Mouse (Mus musculus): ENCODE measurements at regions not wholly inside any gene's neighbourhood (a gene's known extent, or its start where the extent isn't known, plus 50 kb on each side); places are given as distances from the start of the nearest gene placed in this dataset.

GRCm38 (mm10) chr1:92313001-92313597 lies 117.6 kb upstream of the Hdac4 start:
- Histone ChIP-seq H3K9ac (no peak overlapping the region), H3K27me3 (peaks cover 3% of the 10 kb centered on the region; the same call in 1 of the 2 replicates), H3K4me3 (no peak overlapping the region), H3K36me3 (no peaks in the 10 kb centered on the region), H3K9me3 (replicated peaks) (no peaks in the 10 kb centered on the region; the same call in 1 of the 2 replicates), H3K4me1 (replicated peaks) (peaks cover 13% of the 10 kb centered on the region), H3K4me2 (no peak overlapping the region), H3K27ac (no peak overlapping the region)
- no peak for ATAC-seq (replicated peaks; ENCODE audit: insufficient number of reproducible peaks, insufficient read depth, low FRiP score, low read depth)
- WGBS, result 85% methylated on average over 16 of the region's 16 CpGs

- ATAC-seq (replicated peaks; ENCODE audit: insufficient number of reproducible peaks, insufficient read depth, low FRiP score, low read depth), result no peak
- Histone ChIP-seq H3K9me3 (replicated peaks) (no peaks in the 10 kb centered on the region; the same call in 1 of the 2 replicates), H3K27ac (no peak overlapping the region), H3K4me3 (no peak overlapping the region), H3K9ac (no peak overlapping the region), H3K27me3 (no peaks in the 10 kb centered on the region), H3K4me2 (no peak overlapping the region), H3K36me3 (no peaks in the 10 kb centered on the region), H3K4me1 (replicated peaks) (no peaks in the 10 kb centered on the region)
- WGBS, result 81% methylated on average over 2 of the region's 2 CpGs
These were observed 114.4 kb upstream of the Hdac4 start for GRCm38 (mm10) chr1:92309883-92310282.

DNA sequence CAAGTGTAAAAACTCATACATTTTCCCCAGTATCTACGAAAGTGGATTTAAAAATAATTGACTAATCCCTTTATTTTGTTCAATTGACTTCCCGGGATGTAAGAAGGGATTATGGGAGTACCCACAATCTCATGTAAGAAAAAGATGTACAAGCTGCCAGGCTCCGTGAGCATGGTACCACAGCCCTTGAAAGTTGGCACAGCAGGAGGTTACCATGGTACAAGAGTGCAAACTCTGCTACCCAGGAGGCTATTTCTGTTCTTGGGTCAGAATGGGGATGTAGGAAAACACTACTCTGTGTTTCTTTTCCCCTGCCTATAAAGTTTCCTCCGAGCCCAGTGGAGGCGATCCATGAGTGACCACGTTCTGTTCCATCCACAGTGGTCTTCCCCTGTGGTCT lies 113.9 kb upstream of the Hdac4 start:
- Histone ChIP-seq H3K27ac (no peak overlapping the region), H3K9me3 (replicated peaks) (no peaks in the 10 kb centered on the region; the same call in 1 of the 2 replicates), H3K4me2 (no peak overlapping the region), H3K4me3 (no peak overlapping the region), H3K4me1 (replicated peaks) (no peaks in the 10 kb centered on the region), H3K36me3 (no peaks in the 10 kb centered on the region), H3K9ac (no peak overlapping the region), H3K27me3 (no peaks in the 10 kb centered on the region)
- WGBS, result 82% methylated on average over 6 of the region's 6 CpGs
- ATAC-seq (replicated peaks; ENCODE audit: insufficient number of reproducible peaks, insufficient read depth, low FRiP score, low read depth), result no peak

DNA sequence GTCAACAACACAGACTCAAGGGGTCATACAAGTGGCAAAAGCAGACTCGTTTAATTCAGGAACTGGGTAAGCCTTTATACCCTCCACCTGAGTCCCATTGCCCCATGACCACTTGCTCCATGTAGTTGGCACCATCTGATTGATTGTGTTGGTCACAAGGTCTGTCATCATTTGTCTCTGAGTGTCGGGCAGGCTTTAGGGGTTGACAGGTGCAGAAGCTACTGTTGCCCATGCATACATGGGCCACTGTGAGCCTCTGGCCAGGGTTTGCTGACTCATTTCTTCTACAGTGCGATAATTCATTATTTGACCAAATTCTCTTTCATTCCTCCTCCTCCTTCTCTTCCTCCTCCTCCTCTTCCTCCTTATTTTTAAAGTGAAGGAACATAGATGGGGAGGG lies 113.0 kb upstream of the Hdac4 start:
- WGBS, result 88% methylated on average over 3 of the region's 3 CpGs
- no peak for ATAC-seq (replicated peaks; ENCODE audit: insufficient number of reproducible peaks, insufficient read depth, low FRiP score, low read depth)
- no peaks in the 10 kb centered on the region; the same call in 1 of the 2 replicates for H3K9me3 ChIP-seq (replicated peaks)

GRCm38 (mm10) chr1:92306042-92306441 lies 110.5 kb upstream of the Hdac4 start:
- Histone ChIP-seq H3K4me2 (no peak overlapping the region), H3K27ac (no peak overlapping the region), H3K36me3 (no peaks in the 10 kb centered on the region), H3K4me3 (no peak overlapping the region), H3K9ac (no peak overlapping the region), H3K27me3 (no peaks in the 10 kb centered on the region), H3K9me3 (replicated peaks) (no peaks in the 10 kb centered on the region; the same call in 1 of the 2 replicates), H3K4me1 (replicated peaks) (no peaks in the 10 kb centered on the region)
- WGBS, result 82% methylated on average over 4 of the region's 4 CpGs
- no peak for ATAC-seq (replicated peaks; ENCODE audit: insufficient number of reproducible peaks, insufficient read depth, low FRiP score, low read depth)

More for the DNA sequence above, 113.0 kb upstream of the Hdac4 start:
- Histone ChIP-seq H3K27ac (no peak overlapping the region), H3K4me1 (replicated peaks) (no peaks in the 10 kb centered on the region), H3K9ac (no peak overlapping the region), H3K27me3 (no peaks in the 10 kb centered on the region), H3K4me2 (no peak overlapping the region), H3K4me3 (no peak overlapping the region), H3K36me3 (no peaks in the 10 kb centered on the region)

GRCm38 (mm10) chr1:92299041-92299440 lies 103.5 kb upstream of the Hdac4 start:
- H3K9me3 ChIP-seq (replicated peaks), result no peaks in the 10 kb centered on the region
- no peaks in the 10 kb centered on the region for H3K36me3 ChIP-seq
- H3K27me3 ChIP-seq, result no peaks in the 10 kb centered on the region
- no peaks in the 10 kb centered on the region for H3K4me1 ChIP-seq (replicated peaks)
- H3K4me3 ChIP-seq, result no peak overlapping the region
- H3K4me2 ChIP-seq, result no peak overlapping the region
- no peak overlapping the region for H3K27ac ChIP-seq
- 66% methylated on average over 7 of the region's 7 CpGs for WGBS
- ATAC-seq (replicated peaks; ENCODE audit: insufficient number of reproducible peaks, insufficient read depth, low FRiP score, low read depth), result no peak
- no peak overlapping the region for H3K9ac ChIP-seq

GRCm38 (mm10) chr1:92292681-92293380 lies 97.3 kb upstream of the Hdac4 start:
- WGBS, result 82% methylated on average over 7 of the region's 7 CpGs
- H3K4me2 ChIP-seq, result no peak overlapping the region

GRCm38 (mm10) chr1:92286966-92287342 lies 91.5 kb upstream of the Hdac4 start:
- 88% methylated on average over 1 of the region's 1 CpGs for WGBS
- Histone ChIP-seq H3K4me3 (no peak overlapping the region), H3K27ac (no peak overlapping the region)

More at GRCm38 (mm10) chr1:92292681-92293380, 97.3 kb upstream of the Hdac4 start:
- no peaks in the 10 kb centered on the region for H3K9me3 ChIP-seq (replicated peaks)
- no peak overlapping the region for H3K9ac ChIP-seq
- H3K27ac ChIP-seq, result no peak overlapping the region
- ATAC-seq (replicated peaks; ENCODE audit: insufficient number of reproducible peaks, insufficient read depth, low FRiP score, low read depth), result no peak
- 0 out of 2 replicates have a peak, but pooled peaks cover 2% of the 10 kb centered on the region for H3K4me1 ChIP-seq (replicated peaks)
- H3K27me3 ChIP-seq, result no peaks in the 10 kb centered on the region
- no peak overlapping the region for H3K4me3 ChIP-seq
- no peaks in the 10 kb centered on the region for H3K36me3 ChIP-seq

DNA sequence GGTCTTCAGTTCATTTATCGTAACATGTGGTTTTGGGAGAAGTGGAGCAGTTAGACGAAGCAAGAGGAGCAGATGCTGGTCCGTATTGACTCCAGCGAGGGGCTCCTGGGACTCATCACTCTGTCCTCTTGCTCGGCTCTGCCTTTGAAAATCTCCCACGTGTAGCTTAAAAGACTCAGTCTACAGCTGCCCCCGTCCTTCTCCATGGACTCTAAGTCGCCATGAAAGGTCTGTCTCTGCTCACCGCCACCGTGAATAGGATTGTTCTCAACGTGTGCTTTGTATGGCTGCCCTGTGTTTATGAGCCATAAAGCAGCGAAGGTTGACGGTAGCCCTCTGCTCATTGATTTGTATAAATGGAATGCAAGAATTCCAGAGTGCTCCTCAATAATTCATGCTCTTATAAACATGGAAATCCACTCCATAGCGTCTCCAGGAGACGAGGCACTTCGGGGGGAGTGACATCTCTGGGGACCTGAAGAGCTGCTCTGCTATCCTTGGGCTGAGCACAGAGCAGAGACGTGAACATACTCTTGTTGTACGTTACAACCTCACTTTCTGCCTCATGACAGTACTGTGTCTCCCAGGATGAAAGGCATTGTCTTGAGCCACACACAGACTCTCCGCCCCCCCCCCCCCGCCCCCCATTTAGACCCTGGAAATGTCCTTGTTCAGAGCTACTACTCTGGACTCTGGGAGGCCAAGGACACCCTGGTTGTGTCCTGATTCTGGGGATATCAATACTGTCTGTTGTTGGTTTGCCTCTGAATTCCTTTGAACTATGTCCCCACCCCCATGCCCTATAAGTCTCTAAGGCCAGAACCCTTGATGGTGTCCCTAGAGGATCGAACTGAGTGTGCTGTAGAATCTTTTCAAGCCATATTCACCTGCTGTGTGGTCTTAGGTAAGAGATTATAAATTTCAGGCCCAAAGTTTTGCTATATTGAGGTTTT lies 90.8 kb upstream of the Hdac4 start:
- no peak overlapping the region for H3K27ac ChIP-seq
- H3K9ac ChIP-seq, result no peak overlapping the region
- H3K4me3 ChIP-seq, result no peak overlapping the region
- H3K4me1 ChIP-seq (replicated peaks), result 0 out of 2 replicates have a peak, but pooled peaks cover 2% of the 10 kb centered on the region
- H3K36me3 ChIP-seq, result no peaks in the 10 kb centered on the region
- 67% methylated on average over 21 of the region's 21 CpGs for WGBS
- H3K9me3 ChIP-seq (replicated peaks), result no peaks in the 10 kb centered on the region
- no peak overlapping the region for H3K4me2 ChIP-seq
- no peaks in the 10 kb centered on the region; the same call in 1 of the 2 replicates for H3K27me3 ChIP-seq
- no peak for ATAC-seq (replicated peaks; ENCODE audit: insufficient number of reproducible peaks, insufficient read depth, low FRiP score, low read depth)

More at GRCm38 (mm10) chr1:92286966-92287342, 91.5 kb upstream of the Hdac4 start:
- Histone ChIP-seq H3K4me2 (no peak overlapping the region), H3K27me3 (no peaks in the 10 kb centered on the region; the same call in 1 of the 2 replicates), H3K9ac (no peak overlapping the region), H3K9me3 (replicated peaks) (no peaks in the 10 kb centered on the region), H3K36me3 (no peaks in the 10 kb centered on the region), H3K4me1 (replicated peaks) (0 out of 2 replicates have a peak, but pooled peaks cover 2% of the 10 kb centered on the region)
- ATAC-seq (replicated peaks; ENCODE audit: insufficient number of reproducible peaks, insufficient read depth, low FRiP score, low read depth), result no peak

- Histone ChIP-seq H3K36me3 (no peaks in the 10 kb centered on the region), H3K9me3 (replicated peaks) (no peaks in the 10 kb centered on the region), H3K27ac (no peak overlapping the region), H3K9ac (no peak overlapping the region), H3K27me3 (no peaks in the 10 kb centered on the region; the same call in 1 of the 2 replicates), H3K4me3 (no peak overlapping the region), H3K4me2 (no peak overlapping the region), H3K4me1 (replicated peaks) (no peaks in the 10 kb centered on the region)
- ATAC-seq (replicated peaks; ENCODE audit: insufficient number of reproducible peaks, insufficient read depth, low FRiP score, low read depth), result no peak
- WGBS, result 65% methylated on average over 4 of the region's 4 CpGs
These were observed 88.7 kb upstream of the Hdac4 start for GRCm38 (mm10) chr1:92284155-92284554.

DNA sequence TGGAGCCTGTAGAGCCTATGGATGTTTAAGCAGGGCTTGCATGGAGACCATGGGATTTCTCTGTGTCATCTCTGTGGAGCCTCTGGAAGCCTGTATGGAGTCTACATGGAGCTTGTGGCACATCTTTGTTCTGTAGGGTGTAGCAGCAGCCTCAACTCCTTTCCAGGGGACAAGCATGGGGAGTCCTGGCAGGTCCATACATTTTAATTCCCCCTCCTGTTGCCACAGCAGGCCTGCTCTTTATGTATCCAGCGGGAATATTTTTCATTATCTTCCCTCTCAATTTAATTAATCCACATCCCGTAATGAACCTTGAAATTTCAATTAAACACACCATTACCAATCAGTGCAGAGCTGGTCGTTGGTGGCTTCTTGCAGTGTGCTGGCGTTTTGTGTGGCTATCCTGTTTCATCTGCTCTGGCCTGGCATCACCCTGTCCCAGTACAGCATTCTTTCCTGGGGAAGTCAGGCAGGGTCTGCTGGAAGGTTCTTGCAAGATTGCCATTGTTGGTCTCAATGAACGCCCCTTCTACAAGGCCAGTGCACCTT lies 81.8 kb upstream of the Hdac4 start:
- Histone ChIP-seq H3K4me3 (no peak overlapping the region), H3K36me3 (no peaks in the 10 kb centered on the region), H3K4me1 (replicated peaks) (no peaks in the 10 kb centered on the region), H3K9ac (no peak overlapping the region), H3K27ac (no peak overlapping the region), H3K9me3 (replicated peaks) (no peaks in the 10 kb centered on the region), H3K27me3 (no peaks in the 10 kb centered on the region), H3K4me2 (no peak overlapping the region)
- ATAC-seq (replicated peaks; ENCODE audit: insufficient number of reproducible peaks, insufficient read depth, low FRiP score, low read depth), result no peak
- WGBS, result 81% methylated on average over 5 of the region's 5 CpGs
